Mouse (Mus musculus) embryo, embryonic 10.5 days (tissue): ENCODE data around the gene Dlk2.

Source experiments
- DNase-seq: peaks from one replicate; pipeline ENCODE4 v3.0.0-alpha.2; 2015; ENCODE audit warnings: low spot score

Gene Dlk2

DNA sequence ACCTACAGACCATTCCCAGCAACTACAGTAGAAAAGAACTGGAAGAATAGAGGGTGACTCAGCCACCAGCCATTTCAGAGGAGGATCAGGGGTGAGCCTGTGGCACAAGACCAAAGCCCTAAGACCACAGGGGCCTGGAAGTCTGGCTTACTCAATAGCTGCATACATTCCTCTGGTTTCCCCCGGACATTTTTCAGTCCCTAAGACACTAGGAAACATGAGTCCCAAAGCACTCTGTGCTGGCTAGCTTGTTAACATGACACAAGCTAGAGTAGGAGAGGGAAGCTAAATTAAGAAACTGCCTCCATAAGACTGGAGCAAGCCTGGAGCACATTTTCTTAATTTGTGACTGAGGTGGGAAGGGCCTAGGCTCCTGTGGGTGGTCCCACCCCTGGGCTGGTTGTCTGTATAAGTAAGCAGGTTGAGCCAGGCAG lies 23.4 kb upstream of the Dlk2 start:
- no peak for DNase-seq

DNA sequence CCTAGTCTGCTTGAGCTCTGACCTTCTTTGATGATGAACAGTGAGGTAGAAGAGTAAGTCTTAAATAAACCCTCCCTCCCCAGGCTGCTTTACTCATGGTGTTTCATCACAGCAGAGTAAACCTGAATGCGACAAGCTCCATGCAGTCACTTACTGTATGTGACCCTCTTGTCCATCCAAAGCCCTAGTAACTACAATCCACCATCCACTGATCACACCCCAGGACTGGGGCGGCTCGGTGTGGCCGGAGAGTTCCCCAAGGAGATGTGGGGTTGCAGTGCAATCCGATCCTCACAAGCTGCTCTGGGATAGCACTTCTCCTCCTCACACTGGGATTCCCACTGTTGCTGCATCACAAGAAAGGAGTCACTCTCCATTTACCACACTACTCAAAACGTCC lies 22.8 kb upstream of the Dlk2 start:
- DNase-seq, result no peak

DNA sequence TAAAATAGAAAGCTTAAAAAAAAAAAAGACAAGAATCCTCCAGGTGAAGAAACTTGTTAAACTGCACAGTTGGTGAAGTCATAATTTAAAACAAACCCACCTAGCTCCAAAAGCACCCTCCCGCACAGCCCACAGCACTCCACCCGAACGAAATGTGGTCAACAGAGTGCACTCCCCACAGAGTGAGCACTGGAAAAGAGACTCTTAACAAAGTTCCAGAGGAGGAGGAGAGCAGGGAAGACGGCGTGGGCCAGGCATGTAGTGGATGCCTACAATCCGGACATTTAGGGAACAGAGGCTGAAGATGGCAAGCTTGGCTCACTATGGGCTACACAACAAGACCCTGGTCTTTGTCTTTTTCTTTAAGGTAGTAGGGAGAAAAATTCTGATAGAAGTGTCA lies 22.2 kb upstream of the Dlk2 start:
- no peak for DNase-seq

DNA sequence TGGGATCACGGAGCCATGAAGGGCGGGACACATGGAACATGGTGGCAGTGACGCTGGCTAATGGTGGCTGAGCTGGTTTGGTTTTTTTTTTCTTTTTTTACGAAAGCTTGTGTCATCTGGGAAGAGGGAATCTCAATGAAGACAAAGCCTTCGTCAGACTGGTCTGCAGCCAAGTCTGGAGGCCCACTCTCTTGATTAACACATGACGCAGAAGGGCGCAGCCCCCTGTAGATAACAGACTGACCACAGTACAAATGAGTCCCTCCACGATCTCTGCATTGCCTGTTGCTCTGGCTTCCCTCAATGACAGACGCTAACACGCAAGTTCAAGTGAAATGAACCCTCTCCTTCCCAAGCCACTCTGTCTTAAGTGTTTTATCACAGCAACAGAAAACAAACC lies 21.7 kb upstream of the Dlk2 start:
- no peak for DNase-seq

DNA sequence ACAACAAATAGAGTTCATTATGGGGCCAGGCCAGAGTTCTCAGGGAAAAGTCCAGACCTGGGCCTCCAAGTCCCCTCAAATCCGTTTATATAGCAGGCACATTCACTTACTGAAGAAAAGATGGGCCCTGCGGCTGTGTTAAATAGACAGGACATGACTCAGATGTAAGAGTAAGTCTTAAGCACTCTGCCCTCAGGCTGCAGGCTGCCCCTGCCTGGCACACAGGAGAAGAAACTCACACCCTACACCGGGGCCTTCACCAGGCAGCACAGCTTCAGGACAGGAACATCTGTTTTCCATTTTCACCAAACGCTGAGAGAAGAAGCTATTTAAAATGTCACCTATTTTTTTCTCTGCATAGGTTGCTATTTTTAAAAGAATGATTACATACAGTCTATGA lies 19.6 kb upstream of the Dlk2 start:
- DNase-seq, result peak; percentile 39

DNA sequence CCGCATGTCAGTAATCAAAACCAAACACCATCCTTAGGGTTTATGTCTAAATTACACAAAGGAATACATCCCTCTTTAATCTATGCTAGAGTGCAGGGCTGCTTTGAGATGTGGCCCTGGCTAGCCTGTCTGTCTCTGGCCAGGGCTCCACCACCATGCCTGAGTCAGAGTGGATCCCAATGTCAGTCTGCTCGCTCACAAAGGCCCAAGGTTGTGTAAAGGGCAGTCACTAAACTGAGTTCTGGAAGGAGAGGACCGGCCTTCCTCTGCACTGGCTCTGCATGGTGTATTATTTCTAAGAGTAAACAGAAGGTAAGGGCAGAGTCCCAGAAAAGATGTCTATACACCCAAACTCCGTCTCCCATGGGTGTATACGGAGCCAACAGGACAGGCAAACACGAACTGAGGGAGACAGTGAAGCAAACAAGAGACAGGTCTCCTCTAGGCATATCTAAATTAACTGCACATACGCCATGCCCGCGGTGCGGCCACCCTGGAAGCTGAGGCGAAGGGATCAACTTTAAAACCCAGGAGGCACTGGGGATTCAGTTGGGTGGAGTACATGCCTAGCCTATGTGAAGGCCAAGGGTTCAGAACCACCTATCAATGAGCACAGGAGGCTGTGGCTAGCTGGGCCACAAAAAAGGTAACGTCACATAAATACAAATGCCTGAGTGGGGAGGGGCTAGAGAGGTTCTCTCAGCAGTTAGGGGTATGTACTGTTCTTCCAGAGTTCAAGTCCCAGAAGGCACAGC lies 19.0 kb upstream of the Dlk2 start:
- no peak for DNase-seq

DNA sequence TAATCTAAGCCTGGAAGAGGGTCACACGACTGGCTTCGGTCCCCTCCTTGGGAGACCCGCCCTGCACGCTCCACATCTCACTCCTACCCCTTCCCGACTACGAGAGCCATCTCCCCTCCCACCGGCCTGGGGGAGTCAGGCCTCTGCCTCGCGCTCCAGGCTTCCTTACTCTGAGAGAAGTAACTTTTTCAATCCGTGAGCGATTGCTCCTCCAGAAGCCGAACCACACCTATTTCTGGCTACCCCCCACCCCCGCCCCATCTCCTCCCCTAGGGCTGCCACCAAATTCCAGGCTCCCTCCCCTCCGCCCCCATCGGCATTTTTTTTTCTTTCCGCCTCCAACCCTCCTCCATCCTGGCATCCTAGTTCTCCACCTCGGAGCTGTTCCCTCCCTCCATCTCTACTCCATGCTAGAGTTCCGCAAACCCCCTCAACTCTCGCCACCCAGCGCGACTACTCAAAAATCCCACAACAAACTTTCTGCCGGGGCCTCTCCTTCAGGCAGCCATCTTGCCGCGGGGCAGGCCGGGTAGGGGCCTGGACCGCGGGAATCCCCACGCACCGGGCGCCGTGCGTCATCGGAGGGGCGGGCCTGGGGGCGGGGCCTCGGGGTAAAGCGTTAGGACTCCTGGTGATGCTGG lies 14.6 kb upstream of the Dlk2 start, which contains the start of gene Tjap1:
Tjap1 (minus strand) TSS at position 544 of the 641 bp plus-strand sequence.
- DNase-seq, result peak; percentile 93

DNA sequence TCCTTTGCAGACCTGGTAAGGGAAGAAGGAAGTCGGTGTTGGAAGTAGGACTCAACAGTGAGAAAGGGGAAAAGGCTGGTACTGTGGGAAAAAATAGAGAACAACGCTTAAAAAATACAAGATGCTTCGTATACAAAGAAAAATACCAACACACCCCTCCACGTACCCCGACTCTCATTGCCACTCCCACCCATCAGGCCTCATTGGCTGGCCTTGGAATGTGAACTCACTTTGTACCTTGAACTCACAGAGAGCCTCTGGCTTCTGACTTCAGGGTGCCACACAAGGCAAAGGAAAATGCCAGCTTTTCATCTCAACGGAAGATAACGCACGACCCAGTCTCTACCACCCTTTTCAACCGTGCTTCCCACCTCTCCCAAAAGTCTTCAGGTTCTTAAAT lies 14.1 kb upstream of the Dlk2 start:
- no peak for DNase-seq

DNA sequence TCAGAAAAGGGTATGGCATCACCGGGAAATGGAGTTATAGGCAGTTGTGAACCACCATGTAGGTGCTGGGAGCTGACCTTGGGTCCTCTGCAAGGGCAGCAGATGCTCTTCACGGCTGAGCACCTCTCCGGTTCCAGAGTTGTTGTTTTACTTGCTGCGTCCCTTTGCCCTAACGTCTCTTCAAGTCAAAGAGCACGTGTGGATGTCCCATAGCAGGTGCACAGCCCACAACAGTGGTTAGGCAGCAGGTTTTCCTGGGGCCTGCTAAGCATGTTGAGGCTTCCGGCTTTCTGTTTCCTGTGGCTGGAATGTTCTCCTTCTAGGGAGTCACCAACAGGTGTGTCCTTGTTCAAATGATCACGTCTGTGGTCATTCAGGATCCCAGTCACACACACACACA lies 13.3 kb upstream of the Dlk2 start:
- no peak for DNase-seq

DNA sequence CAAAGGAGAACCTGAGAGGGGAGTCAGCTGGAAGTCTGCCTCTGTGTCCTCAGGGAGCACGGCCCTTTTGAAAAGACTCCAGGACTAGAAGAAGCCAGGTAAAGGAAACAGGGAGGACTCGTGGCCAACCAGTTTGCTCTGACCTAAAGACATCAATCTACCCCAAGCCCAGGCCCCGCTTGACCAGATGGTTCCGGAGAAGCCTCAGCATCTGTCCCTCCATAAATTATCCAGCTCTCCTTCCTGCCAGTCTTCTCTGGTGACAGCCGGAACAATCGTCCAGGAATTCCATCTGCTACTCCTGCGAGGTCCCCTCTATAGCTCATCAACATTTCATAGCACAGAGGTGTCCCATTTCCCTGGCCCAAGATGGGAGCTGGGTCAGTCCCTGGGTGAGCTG lies 12.6 kb upstream of the Dlk2 start:
- peak; percentile 36 for DNase-seq

DNA sequence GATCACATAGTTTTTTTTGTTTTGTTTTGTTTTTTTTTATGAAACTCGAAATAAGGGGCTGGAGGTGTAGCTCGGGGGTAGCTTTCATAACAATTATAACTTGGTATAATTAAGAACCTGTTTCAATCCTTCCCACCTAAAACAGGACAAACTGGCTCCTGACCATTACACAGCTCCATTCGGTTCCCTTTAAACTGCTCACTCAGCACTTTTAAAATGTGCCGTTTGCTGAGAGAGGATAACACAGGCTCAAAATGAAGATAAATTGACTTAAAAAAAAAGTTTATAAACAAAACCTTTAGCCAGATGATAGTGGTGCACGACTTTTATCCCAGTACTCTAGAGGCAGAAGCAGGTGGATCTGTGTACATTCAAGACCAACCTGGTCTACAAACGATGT lies 11.8 kb upstream of the Dlk2 start:
- DNase-seq, result no peak

DNA sequence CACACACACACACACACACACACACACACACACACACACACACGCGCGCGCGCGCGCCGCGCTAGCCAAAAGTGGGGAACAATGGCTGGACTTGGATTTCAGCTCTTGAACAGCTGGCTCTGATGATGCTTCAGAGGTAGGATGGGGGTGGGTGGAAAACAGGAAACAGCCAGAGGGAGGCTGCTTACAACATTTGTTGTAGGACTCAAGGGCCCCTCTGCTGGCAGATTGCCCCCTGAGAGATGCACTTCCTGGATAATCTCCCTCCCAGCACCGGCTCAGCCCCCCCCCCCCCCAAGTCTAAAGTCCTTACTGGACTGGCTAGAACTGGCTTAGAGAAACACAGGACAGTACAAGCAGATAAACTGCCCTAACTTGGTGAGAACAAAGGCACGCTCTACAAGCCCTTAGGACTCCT lies 9.5 kb upstream of the Dlk2 start:
- DNase-seq, result peak; percentile 55

DNA sequence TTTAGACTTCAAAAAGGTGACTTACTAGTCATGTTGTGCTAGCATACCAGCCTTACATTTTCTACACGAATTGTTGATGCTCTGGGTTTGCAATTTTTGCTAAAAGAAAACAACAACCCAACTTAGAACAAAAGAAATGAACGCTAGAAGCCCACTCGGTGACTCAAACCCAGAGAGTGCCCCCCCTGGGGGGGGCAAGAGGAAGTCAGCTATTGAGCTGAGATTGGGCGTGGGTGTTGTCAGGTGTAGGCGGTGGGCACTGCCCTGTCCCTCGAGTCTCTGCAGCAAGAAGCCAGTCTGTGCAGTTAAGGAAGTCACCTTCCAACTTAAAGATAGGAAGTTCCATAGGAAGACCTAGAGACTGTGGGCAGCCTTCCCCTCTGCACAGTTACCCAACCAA lies 620 bp upstream of the Dlk2 start:
- no peak for DNase-seq

DNA sequence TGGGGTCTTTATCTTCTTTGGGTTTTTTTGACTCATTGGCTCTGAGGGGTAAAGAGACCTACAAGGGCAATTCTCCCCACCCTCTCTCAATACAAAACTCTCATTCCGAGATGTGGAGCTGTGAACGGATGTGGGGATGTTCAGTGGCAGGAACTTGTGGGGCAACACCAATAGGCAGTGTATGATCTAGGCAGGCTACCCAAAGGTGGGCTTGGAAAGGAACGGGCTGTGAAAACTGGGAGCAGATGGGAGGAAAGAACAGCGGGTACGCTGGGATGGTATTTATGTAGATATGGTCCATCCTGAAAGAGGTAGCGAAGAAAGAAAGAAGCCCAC lies 225 bp upstream of the Dlk2 start:
- no peak for DNase-seq

DNA sequence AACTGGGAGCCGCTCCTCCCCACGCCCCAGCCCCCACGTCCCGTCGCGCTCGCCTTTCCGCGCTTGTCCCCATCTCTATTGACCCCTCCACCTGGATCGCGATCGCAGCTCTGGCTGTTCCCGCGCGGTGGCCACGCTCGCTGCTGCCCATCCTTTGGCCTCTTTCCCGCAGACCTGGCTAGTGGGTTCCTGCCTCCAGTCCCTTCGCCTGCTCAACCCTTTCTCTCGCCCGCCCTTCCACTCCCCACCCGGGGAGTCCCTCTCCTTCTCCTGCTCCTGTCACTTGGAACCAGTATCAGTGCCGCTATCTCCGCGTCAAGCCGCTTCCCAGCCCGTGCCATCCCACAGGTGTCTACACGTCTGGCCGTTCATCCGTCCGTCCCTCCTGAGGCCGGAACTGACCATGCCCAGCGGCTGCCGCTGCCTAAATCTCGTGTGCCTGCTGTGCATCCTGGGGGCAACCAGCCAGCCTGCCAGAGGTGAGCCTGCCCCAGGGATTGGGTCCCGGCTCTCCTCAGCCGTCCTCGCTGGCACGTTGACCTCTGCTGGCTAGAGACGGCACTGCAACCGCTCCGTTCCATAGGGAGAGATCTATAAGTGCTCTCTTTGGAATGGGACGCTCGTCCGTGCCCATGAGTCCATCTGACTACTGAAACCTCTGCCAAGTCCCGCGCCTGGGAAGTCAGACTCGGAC lies 1.1 kb downstream of the Dlk2 start:
- DNase-seq, result peak; percentile 93

DNA sequence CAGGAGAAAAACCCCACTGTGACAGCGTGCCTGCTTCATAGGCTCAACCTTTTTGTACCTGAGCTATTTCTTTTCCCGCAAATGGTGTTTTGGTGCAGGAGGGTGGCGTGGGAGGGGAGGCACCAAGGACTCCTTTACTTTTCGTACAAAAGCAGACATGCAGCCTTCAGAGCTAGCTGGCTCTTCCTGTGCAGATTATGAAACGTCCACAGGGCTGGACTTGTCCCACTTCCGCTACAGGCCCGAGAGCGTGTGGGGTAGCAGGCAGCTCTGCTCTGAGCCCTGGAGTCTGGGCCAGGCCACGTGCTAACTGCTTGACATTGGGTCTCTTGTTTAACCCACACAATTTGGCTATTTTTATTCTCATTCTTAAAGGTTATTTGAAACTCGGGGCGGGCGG lies 4.7 kb downstream of the Dlk2 start:
- DNase-seq, result no peak

DNA sequence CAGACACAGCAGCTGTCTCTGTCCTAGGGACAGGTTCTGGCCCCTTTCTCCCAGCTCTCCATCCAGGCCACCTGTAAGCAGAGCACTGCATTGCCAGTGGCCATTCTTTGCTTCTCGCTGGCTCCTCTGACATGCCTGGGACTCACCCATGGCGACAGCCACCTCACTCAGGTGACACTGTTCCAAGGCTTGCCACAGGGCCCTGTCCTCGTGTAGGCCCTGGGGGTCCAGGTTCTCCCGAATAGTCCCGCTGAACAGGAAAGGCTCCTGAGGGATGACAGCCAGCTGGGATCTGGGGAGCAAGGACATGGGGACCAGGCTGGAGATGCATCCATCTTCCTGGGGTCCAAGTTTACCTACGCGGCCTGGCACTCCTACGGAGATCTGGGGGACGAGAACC lies 7.0 kb downstream of the Dlk2 start:
- no peak for DNase-seq

DNA sequence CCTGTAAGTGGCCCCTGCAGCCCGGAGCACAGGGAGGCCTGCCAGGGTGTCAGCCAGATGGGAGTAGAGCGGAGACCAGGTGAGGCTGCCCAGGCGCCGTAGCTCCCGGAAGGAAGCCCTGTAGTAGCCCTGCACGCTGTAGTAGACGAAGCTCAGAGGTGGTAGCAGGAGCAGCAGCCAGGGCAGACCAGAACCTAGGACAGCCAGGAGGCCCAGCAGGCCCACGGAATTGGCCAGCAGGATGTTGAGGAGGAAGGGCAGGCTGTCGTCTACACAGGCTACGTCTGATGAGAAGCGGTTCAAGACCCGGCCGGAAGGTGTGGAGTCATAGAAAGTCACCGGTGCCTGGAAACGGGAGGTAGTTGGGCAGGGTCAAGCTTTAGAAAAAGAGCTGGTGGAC lies 9.7 kb downstream of the Dlk2 start:
- DNase-seq, result no peak

DNA sequence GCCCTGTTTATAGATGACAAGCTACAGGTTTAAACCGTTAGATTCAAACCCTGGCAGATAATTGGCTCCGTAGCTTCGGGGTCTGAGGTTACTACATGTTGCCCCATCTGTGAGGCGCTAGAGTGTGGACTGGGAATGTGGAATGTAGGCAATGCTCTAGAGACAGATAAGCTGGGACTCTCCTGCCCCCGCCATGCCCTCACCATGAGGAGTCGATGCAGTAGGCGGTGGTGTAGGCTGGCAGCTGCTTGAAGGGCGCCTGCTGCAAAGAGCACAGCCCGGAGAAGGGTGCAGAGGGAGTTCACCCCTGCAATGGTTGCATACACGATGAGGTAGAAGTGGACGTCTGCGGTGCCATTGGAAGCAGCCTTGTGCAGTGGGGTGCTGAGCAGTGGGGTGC lies 12.6 kb downstream of the Dlk2 start:
- DNase-seq, result no peak

DNA sequence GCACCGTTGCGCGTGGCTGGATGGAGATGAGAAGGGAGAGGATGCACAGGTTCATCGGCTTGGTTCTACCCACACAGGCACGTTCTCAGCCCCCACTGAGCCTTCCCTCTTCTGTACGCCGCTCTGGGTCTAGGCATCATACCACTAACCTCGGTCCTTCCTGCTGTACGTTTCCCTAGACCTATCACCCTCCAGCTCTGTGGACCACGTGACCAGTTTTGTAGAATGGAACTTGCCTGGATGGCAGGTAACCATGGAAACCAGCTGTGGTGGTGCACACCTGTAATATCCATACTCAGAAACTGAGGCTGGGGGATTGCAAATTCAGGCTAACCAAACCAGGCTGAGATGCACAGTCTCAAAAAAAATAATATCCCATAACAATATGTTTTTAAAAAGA lies 13.3 kb downstream of the Dlk2 start:
- DNase-seq, result no peak

DNA sequence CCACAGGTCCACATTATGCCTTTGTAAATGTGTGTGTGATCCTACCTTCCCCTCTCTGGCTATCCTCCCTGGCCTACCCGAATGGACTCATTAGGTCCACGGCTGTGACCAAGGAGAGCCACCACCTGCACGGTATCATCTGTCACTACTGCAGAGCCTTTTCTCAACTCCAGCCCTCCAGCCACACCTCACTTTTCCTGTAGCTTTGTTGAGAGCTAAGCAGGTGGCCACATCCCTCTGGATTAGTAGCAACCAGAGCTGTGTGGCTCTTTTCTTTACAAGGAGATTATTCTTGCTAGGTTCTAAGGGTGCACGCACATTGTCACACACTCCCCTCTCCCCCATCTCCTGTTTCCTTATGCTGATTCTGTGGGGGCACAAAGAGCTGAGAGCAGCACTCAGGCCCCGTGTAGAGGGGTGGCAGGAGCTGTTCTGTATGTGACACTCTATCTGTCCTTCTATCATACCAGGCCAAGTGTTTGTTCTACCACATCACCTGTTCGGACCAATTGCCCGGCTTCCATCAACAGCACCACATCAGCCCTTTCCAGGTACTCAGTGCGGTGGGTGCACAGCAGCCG lies 16.0 kb downstream of the Dlk2 start:
- no peak for DNase-seq

DNA sequence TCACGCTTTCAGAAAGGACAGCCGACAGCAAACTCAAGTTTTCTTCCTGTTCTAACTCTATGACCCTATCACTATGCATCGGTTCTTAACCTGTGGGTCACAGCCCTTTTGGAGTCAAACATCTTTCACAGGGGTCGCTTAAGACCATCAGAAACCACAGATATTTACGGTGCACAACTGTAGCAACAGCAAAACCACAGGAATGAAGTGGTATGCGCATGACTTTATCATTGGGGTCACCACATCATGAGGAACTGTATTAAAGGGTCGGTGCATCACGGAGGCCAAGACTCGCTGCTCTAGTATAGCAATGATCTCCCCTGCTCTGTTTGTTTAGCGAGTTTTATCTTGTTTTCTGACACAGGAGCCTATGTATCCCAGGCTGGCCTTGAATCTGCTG lies 18.6 kb downstream of the Dlk2 start:
- DNase-seq, result no peak

DNA sequence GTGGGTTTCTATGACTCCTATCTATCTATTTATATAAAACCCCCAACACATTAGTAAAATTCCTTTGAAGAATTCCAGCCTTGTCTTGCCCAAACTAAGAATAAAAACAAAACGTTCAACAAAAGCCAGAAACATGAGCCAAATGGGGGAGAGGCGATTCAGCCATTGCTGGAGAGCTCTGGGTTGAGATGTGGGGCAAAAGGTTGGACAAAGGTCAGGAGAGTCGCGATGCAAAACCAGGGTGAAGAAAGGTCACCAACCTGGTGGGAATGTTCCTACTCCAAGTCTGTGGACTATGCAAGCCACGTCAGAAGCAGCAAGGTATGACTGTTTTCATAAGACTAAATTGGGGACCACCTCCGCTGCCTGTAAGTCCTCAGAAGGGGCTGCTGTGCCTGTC lies 23.3 kb downstream of the Dlk2 start:
- no peak for DNase-seq
